In the genomic region with DNA sequence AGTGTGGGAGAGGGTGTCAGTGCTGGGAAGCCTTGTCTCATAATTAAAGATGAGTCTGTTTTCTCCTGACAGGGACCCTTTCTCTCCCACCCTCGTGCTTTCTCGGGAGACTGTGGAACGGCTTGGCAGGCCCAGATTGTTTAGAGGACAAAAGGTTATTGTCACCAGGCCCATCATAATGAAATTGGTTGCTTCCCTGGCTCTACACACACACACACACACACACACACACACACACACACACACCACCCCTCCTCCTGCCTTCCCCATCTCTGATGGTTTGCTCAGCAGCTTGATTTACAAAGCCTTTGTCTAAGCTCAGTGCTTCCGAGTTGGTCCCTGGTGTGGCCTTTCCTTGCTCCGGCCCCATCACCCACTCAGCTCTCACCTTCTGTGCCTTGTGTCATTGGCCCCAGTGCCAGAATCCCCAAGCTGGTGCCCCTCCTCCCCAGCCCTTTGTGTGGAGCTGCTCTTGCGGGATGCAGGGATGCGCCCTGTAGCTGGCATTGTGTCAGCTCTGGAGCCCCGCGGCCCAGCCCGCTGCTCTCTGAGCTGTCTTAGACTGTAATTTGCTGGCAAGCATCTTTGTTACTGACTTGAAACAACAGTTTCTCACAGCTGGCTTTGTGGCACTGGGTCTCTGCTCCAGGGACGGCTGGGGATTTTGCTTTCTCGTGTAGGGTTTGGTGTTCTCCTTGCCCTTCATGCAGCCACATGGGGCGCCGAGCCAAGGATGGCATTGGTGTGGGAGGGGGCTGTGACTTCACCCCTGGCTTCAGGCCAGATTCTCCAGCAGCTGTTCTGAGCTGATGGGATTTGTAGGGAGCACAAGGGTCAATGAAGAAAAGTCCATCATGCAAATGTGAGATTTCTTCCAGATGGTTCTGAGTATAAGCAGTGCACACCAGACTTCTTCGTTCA, we compare ENCODE assay signal across 8 mouse cellular contexts.
DNase-seq lines count a peak whose midpoint lies in the region; ATAC-seq and TF ChIP-seq lines count a peak whose summit lies in the region.

No protein-coding gene starts in this region.

- TF ChIP-seq CTCF in ES-Bruce4 (IDR thresholded peaks at IDR 0.05; ENCODE audit: low read depth, low read length): no peak

- H3K4me2 ChIP-seq in forebrain, embryonic 12.5 days: peak overlapping the region; percentile 39
- H3K4me2 ChIP-seq in heart, embryonic 15.5 days: peak overlapping the region; percentile 36
- H3K4me2 ChIP-seq in limb, embryonic 15.5 days: peak overlapping the region; percentile 14; the same call in 1 of the 2 replicates

- no peak for TF ChIP-seq POLR2A in ES-Bruce4 (IDR thresholded peaks at IDR 0.05; ENCODE audit: insufficient read depth, low read length)

- H3K4me3 ChIP-seq in ES-Bruce4 (ENCODE audit: low read depth, low read length): no peak overlapping the region
- peak overlapping the region; percentile 13 for H3K4me3 ChIP-seq in forebrain, embryonic 12.5 days (replicated peaks)
- no peak overlapping the region for H3K4me3 ChIP-seq in heart, embryonic 15.5 days
- H3K4me3 ChIP-seq in limb, embryonic 15.5 days: no peak overlapping the region

- no peaks in the 10 kb centered on the region; the same call in 1 of the 2 replicates for H3K9me3 ChIP-seq in ES-Bruce4 (replicated peaks; ENCODE audit: control insufficient read depth, insufficient read depth, low read length, poor library complexity, severe bottlenecking)
- H3K9me3 ChIP-seq in forebrain, embryonic 12.5 days: no peaks in the 10 kb centered on the region
- no peaks in the 10 kb centered on the region for H3K9me3 ChIP-seq in heart, embryonic 15.5 days (replicated peaks)
- no peaks in the 10 kb centered on the region for H3K9me3 ChIP-seq in limb, embryonic 15.5 days

- H3K36me3 ChIP-seq in ES-Bruce4 (ENCODE audit: control insufficient read depth, insufficient read depth, low read length, poor library complexity, severe bottlenecking): no peaks in the 10 kb centered on the region
- no peaks in the 10 kb centered on the region for H3K36me3 ChIP-seq in forebrain, embryonic 12.5 days (replicated peaks)
- no peaks in the 10 kb centered on the region for H3K36me3 ChIP-seq in heart, embryonic 15.5 days
- H3K36me3 ChIP-seq in limb, embryonic 15.5 days: no peaks in the 10 kb centered on the region

- H3K4me1 ChIP-seq in ES-Bruce4 (ENCODE audit: control insufficient read depth, insufficient read depth, low read length): no peaks in the 10 kb centered on the region
- H3K4me1 ChIP-seq in forebrain, embryonic 12.5 days: peaks cover 59% of the 10 kb centered on the region
- peaks cover 47% of the 10 kb centered on the region for H3K4me1 ChIP-seq in heart, embryonic 15.5 days (replicated peaks)
- H3K4me1 ChIP-seq in limb, embryonic 15.5 days: peaks cover 61% of the 10 kb centered on the region

- peak; percentile 75 for ATAC-seq in cerebellum, adult (ENCODE audit: insufficient number of reproducible peaks, low FRiP score, low TSS enrichment)
- peak; percentile 69 for ATAC-seq in forebrain, embryonic 12.5 days (ENCODE audit: low FRiP score)
- peak; percentile 50 for ATAC-seq in heart, embryonic 15.5 days (replicated peaks; ENCODE audit: insufficient number of reproducible peaks, insufficient read depth, low FRiP score, low read depth)
- ATAC-seq in limb, embryonic 15.5 days (ENCODE audit: insufficient number of reproducible peaks, low FRiP score, low TSS enrichment, low read depth): peak; percentile 49
- no peak for ATAC-seq in erythroid progenitor cell, adult 5-6 weeks (replicated peaks; ENCODE audit: low FRiP score, poor library complexity, severe bottlenecking)

- H3K9ac ChIP-seq in ES-Bruce4 (ENCODE audit: low read depth, poor library complexity, severe bottlenecking): no peak overlapping the region
- peak overlapping the region; percentile 36; the same call in 1 of the 2 replicates for H3K9ac ChIP-seq in forebrain, embryonic 12.5 days
- H3K9ac ChIP-seq in heart, embryonic 15.5 days: peak overlapping the region; percentile 43
- H3K9ac ChIP-seq in limb, embryonic 15.5 days: no peak overlapping the region

- 5% methylated on average over 15 of the region's 15 CpGs for WGBS in forebrain, embryonic 12.5 days
- WGBS in heart, embryonic 15.5 days: 27% methylated on average over 15 of the region's 15 CpGs
- 22% methylated on average over 15 of the region's 15 CpGs for WGBS in limb, embryonic 15.5 days

- TF ChIP-seq EP300 in ES-Bruce4 (IDR thresholded peaks at IDR 0.05; ENCODE audit: insufficient read depth, low read depth, low read length): 0 out of 2 replicates have a peak, but pooled peaks have one; percentile 18

- H3K27ac ChIP-seq in ES-Bruce4 (ENCODE audit: insufficient read depth, low read length): no peak overlapping the region
- peak overlapping the region; percentile 96 for H3K27ac ChIP-seq in forebrain, embryonic 12.5 days
- peak overlapping the region; percentile 73 for H3K27ac ChIP-seq in heart, embryonic 15.5 days
- H3K27ac ChIP-seq in limb, embryonic 15.5 days: peak overlapping the region; percentile 78

- no peaks in the 10 kb centered on the region for H3K27me3 ChIP-seq in ES-Bruce4 (ENCODE audit: control insufficient read depth, insufficient read depth, low read length, poor library complexity, severe bottlenecking)
- H3K27me3 ChIP-seq in forebrain, embryonic 12.5 days: no peaks in the 10 kb centered on the region
- H3K27me3 ChIP-seq in heart, embryonic 15.5 days: no peaks in the 10 kb centered on the region
- H3K27me3 ChIP-seq in limb, embryonic 15.5 days: no peaks in the 10 kb centered on the region

- DNase-seq in kidney, postnatal 10 days: peak; percentile 83
- peak; percentile 52 to 56 for DNase-seq in right cerebral cortex, adult 2 months (ENCODE audit: low spot score in 2 of 2)

Comparison
In these comparisons a context has a peak if more than half of its experiments do, and no peak if none do; other contexts are left out.
1. H3K9ac ChIP-seq: peak in forebrain, embryonic 12.5 days (single experiment) and heart, embryonic 15.5 days (single experiment); none in ES-Bruce4 (single experiment) and limb, embryonic 15.5 days (single experiment).
2. Peak in every context shown above with its lines, with median percentiles within 50 percentile points of each other: H3K4me2 ChIP-seq.